Mouse (Mus musculus) thymus, postnatal 14 days (tissue): ENCODE results near the gene Serping1.
"Not testable (repeated sequence)": the region's sequence is repeated elsewhere in the genome, so short reads cannot be mapped to it uniquely, and the experiment has no call there.

Experiments used
- DNase-seq: peaks from one replicate; pipeline ENCODE4 v3.0.0; 2021

The Serping1 gene

GRCm38 (mm10) chr2:84775241-84775640 lies at the start of gene Serping1:
Gene Serping1, minus strand, starts transcription at chr2:84775444.
- DNase-seq = no peak

- DNase-seq = no peak
Measured at GRCm38 (mm10) chr2:84823237-84823636, 48.0 kb upstream of the Serping1 start.

GRCm38 (mm10) chr2:84822552-84822951 lies 47.3 kb upstream of the Serping1 start, which contains the start of gene Smtnl1:
Gene Smtnl1, minus strand, starts transcription at chr2:84822652.
- no peak for DNase-seq

DNA sequence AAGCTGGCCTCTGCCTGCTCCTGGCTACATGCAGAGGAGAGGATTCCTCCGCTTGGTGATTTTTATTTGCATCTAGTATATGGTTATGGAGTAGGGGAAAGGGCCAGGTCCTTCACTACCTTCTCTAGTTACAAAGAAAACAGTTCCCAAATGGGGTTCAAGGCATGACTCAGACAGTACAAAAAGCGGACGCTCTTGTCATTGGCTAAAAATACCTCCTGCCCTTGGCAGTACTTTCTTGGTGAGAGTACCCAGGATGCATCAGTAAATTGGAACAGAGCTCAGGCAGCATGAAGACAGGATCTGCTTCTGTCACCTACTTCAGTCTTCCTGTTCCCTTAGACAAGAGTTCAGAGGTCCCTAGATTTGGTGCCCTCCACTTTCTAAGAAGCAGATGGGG lies 44.6 kb upstream of the Serping1 start:
- DNase-seq = no peak

DNA sequence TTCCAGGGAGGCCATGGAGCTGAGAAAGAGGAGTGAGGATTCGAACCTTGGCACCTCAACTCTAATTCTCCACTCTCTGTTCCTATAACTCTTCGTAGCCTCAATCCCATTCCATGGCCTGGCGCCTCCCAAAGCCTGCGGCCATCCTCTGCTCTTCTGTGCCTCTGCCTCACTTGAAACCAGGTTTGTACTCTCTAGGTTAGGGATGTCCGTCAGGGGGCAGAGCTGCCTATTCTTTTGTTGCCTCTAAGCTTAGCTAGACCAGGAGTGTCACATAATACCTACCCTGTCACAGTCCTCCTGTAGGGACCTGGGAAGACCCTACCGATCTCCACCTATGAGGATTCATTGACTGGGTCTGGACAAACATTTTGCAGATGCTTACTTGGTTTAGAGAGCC lies 37.4 kb upstream of the Serping1 start:
- DNase-seq = no peak

GRCm38 (mm10) chr2:84811880-84812279 lies 36.6 kb upstream of the Serping1 start:
- DNase-seq = no peak

- DNase-seq = peak; percentile 82
Measured at GRCm38 (mm10) chr2:84810886-84811577, 35.8 kb upstream of the Serping1 start.

DNA sequence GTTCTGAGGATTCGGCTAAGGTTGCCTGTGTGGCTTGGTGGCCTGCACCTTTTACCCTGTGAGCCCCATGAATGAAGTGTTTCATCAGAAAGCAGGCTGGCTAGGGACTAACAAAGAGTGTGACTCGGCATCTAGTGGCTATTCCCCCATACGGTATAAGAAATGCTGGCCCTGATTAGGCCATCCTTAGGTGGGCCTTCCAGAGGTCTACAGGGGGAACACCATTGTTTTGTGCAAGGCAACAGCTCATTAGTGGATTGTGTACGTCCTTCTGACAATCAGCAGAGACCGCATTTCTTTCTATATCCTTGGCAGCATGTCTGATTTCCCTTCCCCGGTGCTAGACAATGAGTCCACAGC lies 35.3 kb upstream of the Serping1 start:
- DNase-seq = no peak

GRCm38 (mm10) chr2:84809330-84809729 lies 34.1 kb upstream of the Serping1 start:
- DNase-seq = no peak

GRCm38 (mm10) chr2:84806546-84806945 lies 31.3 kb upstream of the Serping1 start:
- DNase-seq = no peak

DNA sequence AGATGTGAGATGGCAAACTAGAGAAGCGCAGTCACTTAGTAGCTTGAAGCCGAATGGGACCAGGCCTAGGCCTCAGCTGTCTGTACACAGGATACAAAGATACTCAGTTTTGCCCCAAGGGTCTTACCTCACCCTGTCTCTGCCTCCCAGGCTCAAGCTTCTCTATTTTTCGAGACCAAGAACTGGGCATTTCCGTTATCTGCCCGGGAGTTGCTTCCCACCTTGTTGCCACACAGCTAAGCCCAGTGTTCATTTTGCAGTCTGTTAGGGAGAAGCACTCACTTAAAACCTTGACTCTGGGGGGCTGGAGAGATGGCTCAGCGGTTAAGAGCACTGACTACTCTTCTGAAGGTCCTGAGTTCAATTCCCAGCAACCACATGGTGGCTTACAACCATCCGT lies 28.7 kb upstream of the Serping1 start:
- no peak for DNase-seq

- not testable (repeated sequence) for DNase-seq
Measured at GRCm38 (mm10) chr2:84801223-84801622, 26.0 kb upstream of the Serping1 start.

- DNase-seq = no peak
Measured at GRCm38 (mm10) chr2:84800304-84800703, 25.1 kb upstream of the Serping1 start.

DNA sequence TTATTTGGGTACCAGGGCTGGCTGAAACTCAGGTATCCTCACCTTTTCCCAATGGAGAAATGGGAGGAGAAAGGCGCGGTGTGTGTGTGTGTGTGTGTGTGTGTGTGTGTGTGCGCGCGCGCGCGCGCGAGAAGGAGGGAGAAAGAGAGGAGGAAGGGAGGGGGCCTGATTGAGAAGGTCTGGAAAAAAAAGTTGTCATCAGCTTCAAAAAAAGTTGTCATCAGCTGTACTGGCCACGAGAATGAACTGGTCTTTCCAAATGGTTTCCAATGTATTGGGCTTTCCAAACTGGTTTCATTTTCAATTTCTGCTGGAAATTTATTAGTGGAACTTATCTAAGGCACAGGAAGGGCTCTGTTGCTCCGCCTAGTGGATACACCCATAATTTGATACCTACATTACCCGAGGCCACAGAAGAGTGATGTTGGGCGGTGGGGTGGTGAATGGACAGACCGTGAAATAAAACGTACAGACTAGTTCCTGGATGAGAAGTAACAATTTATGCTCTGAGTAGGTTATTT lies 23.9 kb upstream of the Serping1 start:
- peak; percentile 47 for DNase-seq

- DNase-seq = peak; percentile 44
Measured at GRCm38 (mm10) chr2:84798493-84798921, 23.3 kb upstream of the Serping1 start, which contains the start of gene Ube2l6. Gene Ube2l6, plus strand, starts transcription at chr2:84798828.

GRCm38 (mm10) chr2:84797833-84798492 lies 22.7 kb upstream of the Serping1 start:
- peak; percentile 34 for DNase-seq

- no peak for DNase-seq
Measured at GRCm38 (mm10) chr2:84793871-84794270, 18.6 kb upstream of the Serping1 start.

GRCm38 (mm10) chr2:84793154-84793553 lies 17.9 kb upstream of the Serping1 start:
- no peak for DNase-seq

DNA sequence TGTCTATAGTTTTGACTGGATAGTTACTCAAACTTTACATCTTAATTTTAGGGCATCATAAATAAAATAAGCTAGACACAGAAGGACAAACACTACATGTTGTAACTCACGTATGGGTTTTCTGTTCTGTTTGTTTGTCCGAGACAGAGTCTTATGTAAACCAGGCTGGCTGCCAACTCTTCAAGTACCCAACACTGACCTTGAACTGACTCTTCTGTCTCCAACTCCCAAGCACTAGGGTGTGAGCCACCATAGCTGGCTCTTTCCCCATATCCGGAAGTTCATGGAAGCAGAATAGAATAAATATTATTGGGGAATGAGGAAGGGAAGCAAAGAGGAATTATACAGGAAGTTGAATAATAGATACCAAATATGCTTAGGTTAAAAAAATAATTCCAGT lies 17.3 kb upstream of the Serping1 start:
- DNase-seq = no peak

- DNase-seq = no peak
Measured at GRCm38 (mm10) chr2:84790418-84790817, 15.2 kb upstream of the Serping1 start.

DNA sequence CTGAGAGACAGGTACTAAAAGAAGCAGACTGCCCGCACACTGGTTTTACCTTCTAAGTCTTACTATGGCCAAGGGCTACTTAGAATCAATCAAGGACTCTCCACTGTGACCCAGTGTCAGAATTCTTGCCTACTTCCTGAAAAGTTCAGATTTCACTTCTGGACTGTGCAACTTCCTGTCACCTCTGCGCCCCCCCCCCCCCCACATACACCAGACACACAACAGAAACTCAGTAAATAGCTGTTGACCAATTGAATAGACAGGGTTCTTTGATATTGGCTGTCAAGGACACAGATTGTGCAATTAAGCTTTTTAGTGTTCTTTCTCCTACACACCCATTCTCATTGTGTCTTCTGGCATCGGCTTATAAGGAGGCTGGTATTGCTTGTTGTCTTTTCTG lies 13.1 kb upstream of the Serping1 start:
- DNase-seq = no peak

DNA sequence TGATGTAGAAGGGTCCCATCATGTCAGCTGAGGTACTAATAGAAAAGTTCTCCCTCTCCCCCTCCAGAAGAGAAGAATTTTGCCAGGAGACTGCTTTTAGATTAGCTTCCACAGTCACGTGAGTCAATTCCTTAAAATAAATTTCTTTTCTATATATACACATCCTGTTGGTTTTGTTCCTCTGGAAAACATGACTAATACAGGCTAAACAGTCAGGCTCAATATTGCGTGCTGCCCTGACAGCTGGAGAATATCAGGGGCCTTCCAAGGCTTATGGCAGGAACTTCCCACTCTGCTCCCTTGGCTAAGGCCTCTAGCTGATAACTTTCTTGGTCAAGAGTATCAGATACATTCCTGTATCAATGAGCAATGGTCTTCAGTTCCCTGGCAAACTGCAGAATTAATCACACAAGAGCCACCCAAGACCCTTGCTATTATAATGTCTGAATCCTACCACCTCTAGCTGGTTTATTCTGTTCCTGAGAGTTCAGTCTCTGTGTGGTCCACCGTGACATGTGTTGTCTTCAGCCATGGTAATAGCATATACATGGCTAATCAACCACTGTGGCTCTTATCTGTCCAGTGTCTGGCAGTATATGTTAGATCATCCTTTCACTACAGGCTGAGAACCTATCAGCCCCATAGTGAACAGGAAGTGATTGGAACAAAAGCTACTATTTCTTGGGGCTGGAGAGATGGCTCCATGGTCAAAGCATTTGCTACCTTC lies 8.8 kb upstream of the Serping1 start:
- DNase-seq = no peak

DNA sequence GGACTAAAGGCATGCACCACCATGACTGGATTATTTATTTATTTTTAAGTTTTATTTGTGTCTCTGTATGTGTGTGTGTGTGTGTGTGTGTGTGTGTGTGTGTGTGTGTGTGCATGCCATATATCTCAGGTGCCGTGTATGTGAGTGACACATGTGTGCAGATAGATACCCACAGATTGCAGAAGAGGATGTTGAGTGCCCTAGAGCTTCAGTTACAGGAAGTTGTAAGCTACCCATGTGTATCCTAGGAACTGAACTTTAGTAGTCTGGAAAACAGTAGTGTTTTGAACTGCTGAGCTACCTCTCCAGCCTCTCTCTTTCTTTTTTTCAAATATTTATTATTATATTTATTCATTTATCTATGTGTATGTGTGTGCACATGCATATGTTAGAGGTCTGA lies 8.1 kb upstream of the Serping1 start:
- no peak for DNase-seq

DNA sequence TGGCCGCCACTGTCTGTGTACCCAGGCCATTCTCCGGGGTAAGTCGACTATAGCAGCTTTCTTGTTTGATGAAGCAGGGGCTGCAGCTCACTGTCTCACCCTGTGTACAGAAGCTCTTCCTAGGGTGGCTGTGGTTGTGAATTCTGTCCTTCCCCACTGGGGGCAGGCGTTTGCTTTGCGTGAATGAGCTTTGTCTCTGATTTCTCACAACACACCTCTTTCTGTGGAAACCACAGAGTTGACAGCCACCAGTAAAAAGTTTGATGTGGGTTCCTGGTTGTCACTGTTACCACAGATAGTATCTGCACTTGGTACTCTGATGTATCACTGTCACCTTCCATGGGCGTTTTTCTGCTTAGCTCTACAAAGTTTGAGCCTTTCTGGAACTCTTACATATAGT lies 4.0 kb upstream of the Serping1 start:
- peak; percentile 65 for DNase-seq
